21 mouse cellular contexts compared by ENCODE assay signal in genomic region chr13:38917556-38917955, GRCm38 (mm10). TPM values are rescaled to one million over a fixed set of nuclear protein-coding genes. Genes with fewer than 3 reads are reported as not detected.
DNase-seq lines count a peak whose midpoint lies in the region; ATAC-seq and TF ChIP-seq lines count a peak whose summit lies in the region.
"Had no signal": no experiment of that assay in that cellular context is flagged by ENCODE, and none has a peak within 500 bp of the region (broad histone marks: within the 10 kb centered on the region; RNA-seq: fewer than 3 reads in every experiment).

No protein-coding gene starts in this region.

- 68% methylated on average over 5 of the region's 5 CpGs for WGBS in forebrain, embryonic 14.5 days
- WGBS in forebrain, embryonic 12.5 days = 76% methylated on average over 5 of the region's 5 CpGs
- 80% methylated on average over 5 of the region's 5 CpGs for WGBS in limb, embryonic 10.5 days
- WGBS in embryonic facial prominence, embryonic 10.5 days = 82% methylated on average over 5 of the region's 5 CpGs

- no peak for DNase-seq in forebrain, embryonic 14.5 days (ENCODE audit: low spot score)
- no peak for DNase-seq in CH12.LX (ENCODE audit: extremely low read depth)
- DNase-seq in limb, embryonic 10.5 days (ENCODE audit: low spot score) = no peak
- DNase-seq in embryonic facial prominence, embryonic 10.5 days (ENCODE audit: low spot score) = no peak
- DNase-seq: adrenal gland, adult 8-10 months; adrenal gland, postnatal 14 days; adrenal gland, postnatal 36 days; B cell, adult 2 months; cerebellum, adult 11-12 months; cerebellum, adult 2 months; cerebellum, adult 9-10 months; cerebellum, postnatal 10 days; cerebellum, postnatal 25 days had no signal

- no peak for TF ChIP-seq RAD21 in CH12.LX (IDR thresholded peaks at IDR 0.05; ENCODE audit: low read depth, low read length)

- no peak for TF ChIP-seq EP300 in CH12.LX (IDR thresholded peaks at IDR 0.05; ENCODE audit: low read length)

- 0 out of 2 replicates have a peak, but pooled peaks cover 2% of the 10 kb centered on the region for H3K4me1 ChIP-seq in forebrain, embryonic 14.5 days (ENCODE audit: control insufficient read depth, insufficient read depth, low read length)
- H3K4me1 ChIP-seq in forebrain, embryonic 12.5 days = peaks cover 7% of the 10 kb centered on the region
- peaks cover 0 to 7% of the 10 kb centered on the region in 2 experiments; a peak in 2 of 4 replicates for H3K4me1 ChIP-seq in CH12.LX (ENCODE audit: control insufficient read depth in 1 of 2, insufficient read depth in 2 of 2)
- H3K4me1 ChIP-seq in limb, embryonic 10.5 days = peaks cover 6% of the 10 kb centered on the region
- H3K4me1 ChIP-seq in embryonic facial prominence, embryonic 10.5 days = no peaks in the 10 kb centered on the region
- H3K4me1 ChIP-seq: embryonic facial prominence, embryonic 13.5 days; embryonic facial prominence, embryonic 15.5 days had no signal

- no peak for TF ChIP-seq CTCF in CH12.LX (conservative IDR thresholded peaks at IDR 0.05 in 1 of 2, IDR thresholded peaks at IDR 0.05 in 1 of 2; ENCODE audit: low read depth in 2 of 2, low read length in 2 of 2)

- H3K4me2 ChIP-seq in forebrain, embryonic 14.5 days (ENCODE audit: low read length) = no peak overlapping the region
- H3K4me2 ChIP-seq in forebrain, embryonic 12.5 days = no peak overlapping the region
- no peak overlapping the region for H3K4me2 ChIP-seq in CH12.LX (ENCODE audit: insufficient read depth, low read depth, poor library complexity, severe bottlenecking)
- H3K4me2 ChIP-seq: embryonic facial prominence, embryonic 13.5 days; embryonic facial prominence, embryonic 15.5 days had no signal

- H3K4me3 ChIP-seq in forebrain, embryonic 14.5 days (ENCODE audit: low read depth, low read length) = no peak overlapping the region
- H3K4me3 ChIP-seq in forebrain, embryonic 12.5 days (replicated peaks) = no peak overlapping the region
- H3K4me3 ChIP-seq in CH12.LX (replicated peaks in 1 of 3; ENCODE audit: low read depth in 2 of 3, low read length in 2 of 3, poor library complexity in 1 of 3) = no peak overlapping the region
- H3K4me3 ChIP-seq in limb, embryonic 10.5 days = no peak overlapping the region
- no peak overlapping the region for H3K4me3 ChIP-seq in embryonic facial prominence, embryonic 10.5 days
- H3K4me3 ChIP-seq: embryonic facial prominence, embryonic 13.5 days; embryonic facial prominence, embryonic 15.5 days; erythroblast, embryonic 14.5 days had no signal

- no peaks in the 10 kb centered on the region for H3K27me3 ChIP-seq in forebrain, embryonic 14.5 days (replicated peaks; ENCODE audit: control insufficient read depth, insufficient read depth, low read length)
- H3K27me3 ChIP-seq in forebrain, embryonic 12.5 days = no peaks in the 10 kb centered on the region
- H3K27me3 ChIP-seq in CH12.LX (replicated peaks) = no peaks in the 10 kb centered on the region
- no peaks in the 10 kb centered on the region for H3K27me3 ChIP-seq in limb, embryonic 10.5 days (ENCODE audit: low read depth, poor library complexity, severe bottlenecking)
- H3K27me3 ChIP-seq in embryonic facial prominence, embryonic 10.5 days (replicated peaks; ENCODE audit: low read depth, poor library complexity, severe bottlenecking) = no peaks in the 10 kb centered on the region
- H3K27me3 ChIP-seq: embryonic facial prominence, embryonic 13.5 days; embryonic facial prominence, embryonic 15.5 days; Patski had no signal

- no peak for ATAC-seq in forebrain, embryonic 14.5 days
- ATAC-seq in forebrain, embryonic 12.5 days (ENCODE audit: low FRiP score) = no peak
- ATAC-seq: activated CD4-positive, CD25-positive, alpha-beta regulatory T cell, adult 4 months; CD4-positive, CD25-positive, alpha-beta regulatory T cell, adult 4 months; Patski had no signal

- H3K9me3 ChIP-seq in forebrain, embryonic 14.5 days (replicated peaks; ENCODE audit: control insufficient read depth, low read length) = no peaks in the 10 kb centered on the region
- H3K9me3 ChIP-seq in forebrain, embryonic 12.5 days = no peaks in the 10 kb centered on the region
- H3K9me3 ChIP-seq in CH12.LX (replicated peaks; ENCODE audit: low read length) = peaks cover 3% of the 10 kb centered on the region
- H3K9me3 ChIP-seq in limb, embryonic 10.5 days (replicated peaks) = no peaks in the 10 kb centered on the region
- H3K9me3 ChIP-seq in embryonic facial prominence, embryonic 10.5 days = no peaks in the 10 kb centered on the region
- H3K9me3 ChIP-seq: embryonic facial prominence, embryonic 13.5 days; embryonic facial prominence, embryonic 15.5 days; G1E had no signal

- no peak for TF ChIP-seq POLR2A in CH12.LX (IDR thresholded peaks at IDR 0.05; ENCODE audit: low read depth, low read length)

- dilution Hi-C loops in CH12.LX (cut with MboI; ENCODE audit: extremely low pct_ligation_motif_present, extremely low pct_unique_long_range_greater_than_20kb, low sequenced_read_pairs) = no loop called here

- no peak overlapping the region for H3K9ac ChIP-seq in forebrain, embryonic 14.5 days (ENCODE audit: low read length)
- H3K9ac ChIP-seq in forebrain, embryonic 12.5 days = no peak overlapping the region
- H3K9ac ChIP-seq in CH12.LX (ENCODE audit: insufficient read depth, low read depth) = no peak overlapping the region
- H3K9ac ChIP-seq: embryonic facial prominence, embryonic 13.5 days; embryonic facial prominence, embryonic 15.5 days had no signal

- in situ Hi-C loops in CH12.LX (cut with MboI; ENCODE audit: low pct_ligation_motif_present, low pct_unique_long_range_greater_than_20kb, low sequenced_read_pairs) = no loop called here

- 0 out of 2 replicates have a peak overlapping the region, but pooled peaks have one; percentile 39 for H3K27ac ChIP-seq in forebrain, embryonic 14.5 days (ENCODE audit: low read depth, low read length)
- no peak overlapping the region for H3K27ac ChIP-seq in forebrain, embryonic 12.5 days
- H3K27ac ChIP-seq in CH12.LX (ENCODE audit: insufficient read depth, low read depth) = no peak overlapping the region
- 0 out of 2 replicates have a peak overlapping the region, but pooled peaks have one; percentile 14 for H3K27ac ChIP-seq in limb, embryonic 10.5 days
- H3K27ac ChIP-seq in embryonic facial prominence, embryonic 10.5 days (replicated peaks) = no peak overlapping the region
- H3K27ac ChIP-seq: embryonic facial prominence, embryonic 13.5 days; embryonic facial prominence, embryonic 15.5 days had no signal

- no peaks in the 10 kb centered on the region for H3K36me3 ChIP-seq in forebrain, embryonic 14.5 days (ENCODE audit: control insufficient read depth, insufficient read depth, low read length)
- no peaks in the 10 kb centered on the region for H3K36me3 ChIP-seq in forebrain, embryonic 12.5 days (replicated peaks)
- no peaks in the 10 kb centered on the region for H3K36me3 ChIP-seq in CH12.LX (replicated peaks in 1 of 2; ENCODE audit: control insufficient read depth in 1 of 2, insufficient read depth in 1 of 2, low read length in 1 of 2)
- H3K36me3 ChIP-seq in limb, embryonic 10.5 days = no peaks in the 10 kb centered on the region
- no peaks in the 10 kb centered on the region for H3K36me3 ChIP-seq in embryonic facial prominence, embryonic 10.5 days (replicated peaks)
- H3K36me3 ChIP-seq: embryonic facial prominence, embryonic 13.5 days; embryonic facial prominence, embryonic 15.5 days; G1E had no signal

- H3K79me2 ChIP-seq in CH12.LX (replicated peaks; ENCODE audit: control insufficient read depth, extremely low read depth, insufficient read depth, poor library complexity, severe bottlenecking) = no peaks in the 10 kb centered on the region

TF ChIP-seq in CH12.LX, 34 proteins besides CTCF, POLR2A, EP300 and RAD21:
- TF ChIP-seq MAFK (IDR thresholded peaks at IDR 0.05; ENCODE audit: insufficient replicate concordance, low read length) (0 out of 2 replicates have a peak, but pooled peaks have one; percentile 61), ZC3H11A (IDR thresholded peaks at IDR 0.05; ENCODE audit: low read depth, low read length) (no peak)

RNA-seq across cellular contexts. Expression of gene Slc35b3, which starts 43.1 kb away (rescaled TPM):
- 29.1 and 32.7 TPM in 2 replicates for polyA plus RNA-seq in forebrain, embryonic 14.5 days (2014; fragmentation: Nextera tagmentation; extraction: Ambion mirVana)
- 29.6 and 31.0 TPM in 2 replicates for polyA plus RNA-seq in forebrain, embryonic 12.5 days (2016; fragmentation: Nextera tagmentation; extraction: Ambion mirVana)
- total RNA-seq in CH12.LX (2012; rRNA removed) (23.8 and 24.9 TPM in 2 replicates), CH12.LX (2014; rRNA removed) (32.4 and 35.5 TPM in 2 replicates)
- polyA plus RNA-seq in CH12.LX (2012; ENCODE audit: insufficient read length, low read depth) = 21.6 and 22.6 TPM in 2 replicates
- 23.7 and 29.1 TPM in 2 replicates for polyA plus RNA-seq in limb, embryonic 10.5 days (2016; fragmentation: Nextera tagmentation; extraction: Ambion mirVana)
- 26.3 and 28.0 TPM in 2 replicates for polyA plus RNA-seq in embryonic facial prominence, embryonic 10.5 days (2016; fragmentation: Nextera tagmentation; extraction: Ambion mirVana)

Comparison
In these comparisons a context has a peak if more than half of its experiments do, and no peak if none do; other contexts are left out.
1. H3K27ac ChIP-seq: peak in forebrain, embryonic 14.5 days (single experiment) and limb, embryonic 10.5 days (single experiment); none in forebrain, embryonic 12.5 days (single experiment), CH12.LX (single experiment) and embryonic facial prominence, embryonic 10.5 days (single experiment).